Mouse (Mus musculus) limb, embryonic 14.5 days (tissue): ENCODE results near the gene Smim26. TPM values are rescaled to one million over a fixed set of nuclear protein-coding genes. Genes with fewer than 3 reads are reported as not detected.
"Not testable (repeated sequence)": the region's sequence is repeated elsewhere in the genome, so short reads cannot be mapped to it uniquely, and the experiment has no call there.

Experiments used
- ATAC-seq: fragments of 200-750 bp; cut with Nextera tagmentation; 2 replicates; pipeline ENCODE4 v1.8.0; 2017; ENCODE audit warnings: low read depth, moderate number of reproducible peaks, moderate TSS enrichment; ENCODE audit not compliant: low FRiP score
- DNase-seq: peaks from one replicate; pipeline ENCODE4 v3.0.0-alpha.2; 2015; ENCODE audit warnings: low spot score
- H3K27ac ChIP-seq: fragments of 300-500 bp; sonication (generic); replicated peaks from 2 replicates; pipeline ENCODE4 v1.5.1; 2014; ENCODE audit warnings: low read depth, mild to moderate bottlenecking, low read length, moderate library complexity, mixed read lengths
- H3K27me3 ChIP-seq: fragments of 300-500 bp; sonication (generic); 2 replicates; pipeline ENCODE4 v1.6.1; 2014; ENCODE audit warnings: low read length, mixed read lengths; ENCODE audit not compliant: control insufficient read depth, insufficient read depth
- H3K36me3 ChIP-seq: fragments of 300-500 bp; sonication (generic); 2 replicates; pipeline ENCODE4 v1.6.1; 2014; ENCODE audit warnings: mild to moderate bottlenecking, low read length, moderate library complexity, mixed read lengths; ENCODE audit not compliant: control insufficient read depth, insufficient read depth
- H3K4me1 ChIP-seq: fragments of 300-500 bp; sonication (generic); 2 replicates; pipeline ENCODE4 v1.6.1; 2014; ENCODE audit warnings: antibody characterized with exemption, low read length, mixed read lengths; ENCODE audit not compliant: control insufficient read depth, insufficient read depth
- H3K4me2 ChIP-seq: fragments of 300-500 bp; sonication (generic); replicated peaks from 2 replicates; pipeline ENCODE4 v1.6.1; 2014; ENCODE audit warnings: low read depth, mild to moderate bottlenecking, low read length, moderate library complexity; ENCODE audit not compliant: severe bottlenecking
- H3K4me3 ChIP-seq: fragments of 300-500 bp; sonication (generic); replicated peaks from 2 replicates; pipeline ENCODE4 v1.5.1; 2014; ENCODE audit warnings: low read length
- H3K9ac ChIP-seq: fragments of 300-500 bp; sonication (generic); 2 replicates; pipeline ENCODE4 v1.6.1; 2014; ENCODE audit warnings: mild to moderate bottlenecking, low read depth, low read length, moderate library complexity; ENCODE audit not compliant: severe bottlenecking
- H3K9me3 ChIP-seq: fragments of 300-500 bp; sonication (generic); 2 replicates; pipeline ENCODE4 v1.6.1; 2016; ENCODE audit warnings: low read length; ENCODE audit not compliant: control insufficient read depth
- POLR2A ChIP-seq: fragments of 200-500 bp; IDR thresholded peaks from 2 replicates; pipeline ENCODE4 v1.8.0; 2012; ENCODE audit warnings: inconsistent platforms, mild to moderate bottlenecking, moderate library complexity, borderline replicate concordance; ENCODE audit not compliant: insufficient read depth, insufficient read length; ENCODE audit errors: extremely low read depth
- WGBS: fragments of 180-500 bp; shearing (Covaris S2); extraction: QIAGEN DNeasy Blood & Tissue Kit; methylation state at CpG from one replicate; pipeline ENCODE4 v1.1.7; 2014; 5-methylcytosine and 5-hydroxymethylcytosine counted together
- polyA plus RNA-seq, 2 experiments: library from polyadenylated mRNA; depleted of rRNA in 1 of 2; stranded (reverse) in 1 of 2; unstranded in 1 of 2; fragments of >200 nt; fragmentation: Nextera tagmentation in 1 of 2; extraction: Ambion mirVana in 1 of 2; gene quantifications; 2 replicates each; pipeline versions ENCODE4 v1.2.1 to v1.2.3; 2012 to 2014

The Smim26 gene
- polyA plus RNA-seq, 2 experiments = 35.7 to 44.4 TPM

GRCm38 (mm10) chr2:144550529-144550928 is 43.3 kb upstream of the Smim26 start, which contains the start of gene Rbbp9:
Gene Rbbp9 (minus strand): TSS chr2:144550869.
- Histone ChIP-seq H3K4me3 (peak within 1 kb of the TSS; percentile 57), H3K4me1 (peaks cover 5% of the 10 kb centered on the region; the same call in 1 of the 2 replicates), H3K9me3 (no peaks in the 10 kb centered on the region), H3K27me3 (no peaks in the 10 kb centered on the region), H3K9ac (peak within 1 kb of the TSS; percentile 72), H3K27ac (peak within 1 kb of the TSS; percentile 81), H3K4me2 (peak within 1 kb of the TSS; percentile 60), H3K36me3 (peaks cover 14% of the 10 kb centered on the region)
- 3% methylated on average over 17 of the region's 17 CpGs for WGBS
- peak; percentile 85 for DNase-seq
- peak; percentile 88; the same call in 1 of the 2 replicates for TF ChIP-seq POLR2A
- ATAC-seq = peak; percentile 95

- Histone ChIP-seq H3K27ac (no peak overlapping the region), H3K27me3 (no peaks in the 10 kb centered on the region), H3K9me3 (no peaks in the 10 kb centered on the region), H3K9ac (no peak overlapping the region), H3K36me3 (peaks cover under 1% of the 10 kb centered on the region; the same call in 1 of the 2 replicates), H3K4me3 (no peak overlapping the region), H3K4me2 (no peak overlapping the region), H3K4me1 (peaks cover 14% of the 10 kb centered on the region)
- no peak for DNase-seq
- 89% methylated on average over 3 of the region's 3 CpGs for WGBS
- no peak for TF ChIP-seq POLR2A
- ATAC-seq = no peak
Measured at GRCm38 (mm10) chr2:144553905-144554304, 39.9 kb upstream of the Smim26 start.

- ATAC-seq (no peak), DNase-seq (peak; percentile 49)
- peak overlapping the region; percentile 61 for H3K4me2 ChIP-seq
- H3K27ac ChIP-seq = peak overlapping the region; percentile 93
- H3K9me3 ChIP-seq = no peaks in the 10 kb centered on the region
- peak overlapping the region; percentile 85 for H3K4me3 ChIP-seq
- 4% methylated on average over 14 of the region's 14 CpGs for WGBS
- no peaks in the 10 kb centered on the region for H3K27me3 ChIP-seq
- peak overlapping the region; percentile 80 for H3K9ac ChIP-seq
- peaks cover 10% of the 10 kb centered on the region for H3K4me1 ChIP-seq
- TF ChIP-seq POLR2A = no peak
- H3K36me3 ChIP-seq = peaks cover 11% of the 10 kb centered on the region
Measured at GRCm38 (mm10) chr2:144555286-144555819, 38.5 kb upstream of the Smim26 start.

- Histone ChIP-seq H3K9me3 (no peaks in the 10 kb centered on the region), H3K27me3 (no peaks in the 10 kb centered on the region), H3K36me3 (peaks cover 11% of the 10 kb centered on the region), H3K4me2 (peak within 1 kb of the TSS; percentile 70), H3K4me1 (peaks cover 10% of the 10 kb centered on the region), H3K9ac (peak within 1 kb of the TSS; percentile 80), H3K27ac (peak within 1 kb of the TSS; percentile 93), H3K4me3 (peak within 1 kb of the TSS; percentile 85)
- under 1% methylated on average over 44 of the region's 44 CpGs for WGBS
- DNase-seq (peak; percentile 98), ATAC-seq (peak; percentile 99)
- TF ChIP-seq POLR2A = peak; percentile 86; the same call in 1 of the 2 replicates
Measured at GRCm38 (mm10) chr2:144555820-144556552, 37.9 kb upstream of the Smim26 start, which contains the start of gene Sec23b. Gene Sec23b (plus strand): TSS chr2:144556229.

GRCm38 (mm10) chr2:144588723-144589122 is 5.1 kb upstream of the Smim26 start:
- no peak for ATAC-seq
- DNase-seq = no peak
- Histone ChIP-seq H3K4me3 (no peak overlapping the region), H3K4me2 (no peak overlapping the region), H3K27ac (no peak overlapping the region), H3K4me1 (no peaks in the 10 kb centered on the region), H3K9ac (no peak overlapping the region), H3K36me3 (peaks cover 54% of the 10 kb centered on the region), H3K27me3 (no peaks in the 10 kb centered on the region), H3K9me3 (no peaks in the 10 kb centered on the region)
- 83% methylated on average over 4 of the region's 4 CpGs for WGBS
- TF ChIP-seq POLR2A = no peak

GRCm38 (mm10) chr2:144593036-144593435 is 818 bp upstream of the Smim26 start:
- not testable (repeated sequence) for H3K4me3 ChIP-seq, ATAC-seq, H3K27ac ChIP-seq, H3K27me3 ChIP-seq, H3K9me3 ChIP-seq, H3K4me2 ChIP-seq, H3K4me1 ChIP-seq, DNase-seq, H3K9ac ChIP-seq
- H3K36me3 ChIP-seq = peaks cover 19% of the 10 kb centered on the region
- WGBS = 65% methylated on average over 8 of the region's 8 CpGs
